Mouse (Mus musculus): Measurements from ENCODE around the gene Psmd9.

GRCm38 (mm10) chr5:123160341-123160740 is 8.9 kb upstream of the Psmd9 start:
- no peak for TF ChIP-seq CTCF (conservative IDR thresholded peaks at IDR 0.05; ENCODE audit: low read length)
- no peak for TF ChIP-seq POU5F1 (IDR thresholded peaks at IDR 0.05; ENCODE audit: borderline replicate concordance, low read length)
- no peak for TF ChIP-seq NANOG (IDR thresholded peaks at IDR 0.05; ENCODE audit: borderline replicate concordance, low read length)

Data from E14TG2a.4 (cell line).